Mouse (Mus musculus): Measurements from ENCODE around the gene Mvb12a. TPM values are rescaled to one million over a fixed set of nuclear protein-coding genes. Genes with fewer than 3 reads are reported as not detected.

Gene Mvb12a
- polyA plus RNA-seq, 1 experiment from 2014 or later = 53.4 TPM

GRCm38 (mm10) chr8:71595862-71596261 lies 53.1 kb downstream of the Mvb12a start:
- WGBS = 10% methylated on average over 27 of the region's 27 CpGs
- ATAC-seq (ENCODE audit: insufficient number of reproducible peaks, low FRiP score) = peak; percentile 30; the same call in 1 of the 2 replicates
- Histone ChIP-seq H3K9ac (no peak overlapping the region), H3K4me3 (no peak overlapping the region), H3K4me2 (peak overlapping the region; percentile 11; the same call in 1 of the 2 replicates), H3K4me1 (replicated peaks) (peaks cover 28% of the 10 kb centered on the region), H3K27me3 (replicated peaks) (peaks cover 25% of the 10 kb centered on the region), H3K9me3 (replicated peaks) (no peaks in the 10 kb centered on the region), H3K36me3 (peaks cover 4% of the 10 kb centered on the region), H3K27ac (ENCODE audit: poor library complexity, severe bottlenecking) (no peak overlapping the region)

GRCm38 (mm10) chr8:71596384-71596783 lies 53.7 kb downstream of the Mvb12a start:
- WGBS = 50% methylated on average over 6 of the region's 6 CpGs

GRCm38 (mm10) chr8:71596798-71597197 lies 54.1 kb downstream of the Mvb12a start:
- ATAC-seq (ENCODE audit: insufficient number of reproducible peaks, low FRiP score) = no peak
- Histone ChIP-seq H3K27ac (ENCODE audit: poor library complexity, severe bottlenecking) (no peak overlapping the region), H3K9ac (no peak overlapping the region), H3K27me3 (replicated peaks) (peaks cover 32% of the 10 kb centered on the region), H3K4me1 (replicated peaks) (peaks cover 24% of the 10 kb centered on the region), H3K4me2 (no peak overlapping the region), H3K36me3 (peaks cover 4% of the 10 kb centered on the region), H3K4me3 (no peak overlapping the region), H3K9me3 (replicated peaks) (no peaks in the 10 kb centered on the region)
- whole genome bisulfite sequencing = 81% methylated on average over 4 of the region's 4 CpGs

More at GRCm38 (mm10) chr8:71596384-71596783, 53.7 kb downstream of the Mvb12a start:
- no peak overlapping the region for H3K4me3 ChIP-seq
- H3K9ac ChIP-seq = no peak overlapping the region
- peaks cover 4% of the 10 kb centered on the region for H3K36me3 ChIP-seq
- no peaks in the 10 kb centered on the region for H3K9me3 ChIP-seq (replicated peaks)
- no peak overlapping the region for H3K27ac ChIP-seq (ENCODE audit: poor library complexity, severe bottlenecking)
- peaks cover 24% of the 10 kb centered on the region for H3K4me1 ChIP-seq (replicated peaks)
- H3K4me2 ChIP-seq = peak overlapping the region; percentile 11; the same call in 1 of the 2 replicates
- no peak for ATAC-seq (ENCODE audit: insufficient number of reproducible peaks, low FRiP score)
- peaks cover 28% of the 10 kb centered on the region for H3K27me3 ChIP-seq (replicated peaks)

DNA sequence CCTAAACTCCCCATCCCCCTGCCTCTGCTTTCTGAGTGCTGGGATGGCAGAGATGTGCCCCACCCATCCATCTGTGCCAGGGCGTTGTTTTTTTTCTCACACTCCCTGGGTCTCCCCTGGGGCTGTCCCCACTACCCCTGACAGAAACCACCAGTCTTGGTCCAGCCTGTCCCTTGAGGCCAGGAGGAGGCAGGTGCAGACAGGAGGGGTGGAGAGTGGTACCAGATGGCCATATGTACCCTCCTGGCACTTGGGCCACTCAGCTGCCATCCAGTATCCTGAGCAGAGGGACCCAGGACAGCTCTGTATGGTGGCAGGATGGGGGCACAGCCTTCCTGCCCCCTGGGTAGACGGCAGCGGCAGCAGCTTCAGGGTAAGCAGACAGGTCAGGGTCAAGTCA lies 54.7 kb downstream of the Mvb12a start, which contains the start of gene Fam129c:
Gene Fam129c (plus strand): TSS at position 198 of the 400 bp plus-strand sequence.
- ATAC-seq (ENCODE audit: insufficient number of reproducible peaks, low FRiP score) = no peak
- Histone ChIP-seq H3K4me3 (no peak within 1 kb of the TSS), H3K27me3 (replicated peaks) (peaks cover 39% of the 10 kb centered on the region), H3K27ac (ENCODE audit: poor library complexity, severe bottlenecking) (no peak within 1 kb of the TSS), H3K36me3 (peaks cover 4% of the 10 kb centered on the region), H3K4me1 (replicated peaks) (peaks cover 30% of the 10 kb centered on the region), H3K4me2 (no peak within 1 kb of the TSS), H3K9ac (no peak within 1 kb of the TSS), H3K9me3 (replicated peaks) (no peaks in the 10 kb centered on the region)
- WGBS = 86% methylated on average over 3 of the region's 3 CpGs

Other genes with a start within 250 kb of the Mvb12a start
- 68.6 and 69.9 TPM in 2 replicates for gene Use1, start 176.1 kb upstream of the Mvb12a start, polyA plus RNA-seq (2016; fragmentation: Nextera tagmentation; extraction: Ambion mirVana)
- 5.5 and 5.7 TPM in 2 replicates for gene Ocel1, start 171.6 kb upstream of the Mvb12a start, polyA plus RNA-seq (2016; fragmentation: Nextera tagmentation; extraction: Ambion mirVana)
- 63.6 and 64.3 TPM in 2 replicates for gene Nr2f6, start 161.0 kb upstream of the Mvb12a start, polyA plus RNA-seq (2016; fragmentation: Nextera tagmentation; extraction: Ambion mirVana)
- 4.8 and 6.1 TPM in 2 replicates for gene Ushbp1, start 147.1 kb upstream of the Mvb12a start, polyA plus RNA-seq (2016; fragmentation: Nextera tagmentation; extraction: Ambion mirVana)
- 77.6 and 94.2 TPM in 2 replicates for gene Babam1, start 146.1 kb upstream of the Mvb12a start, polyA plus RNA-seq (2016; fragmentation: Nextera tagmentation; extraction: Ambion mirVana)
- gene Ankle1, start 136.9 kb upstream of the Mvb12a start, polyA plus RNA-seq (2016; fragmentation: Nextera tagmentation; extraction: Ambion mirVana) = 28.8 and 30.2 TPM in 2 replicates
- 35.4 and 36.7 TPM in 2 replicates for gene Abhd8, start 79.3 kb upstream of the Mvb12a start, polyA plus RNA-seq (2016; fragmentation: Nextera tagmentation; extraction: Ambion mirVana)
- 172 and 175 TPM in 2 replicates for gene Mrpl34, start 78.0 kb upstream of the Mvb12a start, polyA plus RNA-seq (2016; fragmentation: Nextera tagmentation; extraction: Ambion mirVana)
- 85.4 and 89.9 TPM in 2 replicates for gene Dda1, start 73.7 kb upstream of the Mvb12a start, polyA plus RNA-seq (2016; fragmentation: Nextera tagmentation; extraction: Ambion mirVana)
- 2.7 and 3.8 TPM in 2 replicates for gene Ano8, start 57.0 kb upstream of the Mvb12a start, polyA plus RNA-seq (2016; fragmentation: Nextera tagmentation; extraction: Ambion mirVana)
- gene Gtpbp3, start 54.8 kb upstream of the Mvb12a start, polyA plus RNA-seq (2016; fragmentation: Nextera tagmentation; extraction: Ambion mirVana) = 11.6 and 12.8 TPM in 2 replicates
- gene Plvap, start 31.2 kb upstream of the Mvb12a start, polyA plus RNA-seq (2016; fragmentation: Nextera tagmentation; extraction: Ambion mirVana) = 184 and 202 TPM in 2 replicates
- gene Ccdc194, start 17.2 kb upstream of the Mvb12a start, polyA plus RNA-seq (2016; fragmentation: Nextera tagmentation; extraction: Ambion mirVana) = 0.83 and 1.4 TPM in 2 replicates
- gene Bst2, start 5.5 kb upstream of the Mvb12a start, polyA plus RNA-seq (2016; fragmentation: Nextera tagmentation; extraction: Ambion mirVana) = 25.6 and 28.8 TPM in 2 replicates
- 0.28 and 0.58 TPM in 2 replicates for gene Tmem221, start 15.9 kb downstream of the Mvb12a start, polyA plus RNA-seq (2016; fragmentation: Nextera tagmentation; extraction: Ambion mirVana)
- not detected in 2 replicates for gene Nxnl1, start 23.7 kb downstream of the Mvb12a start, polyA plus RNA-seq (2016; fragmentation: Nextera tagmentation; extraction: Ambion mirVana)
- gene Slc27a1, start 26.0 kb downstream of the Mvb12a start, polyA plus RNA-seq (2016; fragmentation: Nextera tagmentation; extraction: Ambion mirVana) = 21.2 and 22.6 TPM in 2 replicates
- 178 and 179 TPM in 2 replicates for gene Pgls, start 49.3 kb downstream of the Mvb12a start, polyA plus RNA-seq (2016; fragmentation: Nextera tagmentation; extraction: Ambion mirVana)
- 2.2 and 2.4 TPM in 2 replicates for gene Fam129c, start 54.7 kb downstream of the Mvb12a start, polyA plus RNA-seq (2016; fragmentation: Nextera tagmentation; extraction: Ambion mirVana)
- 60.7 and 61.4 TPM in 2 replicates for gene Colgalt1, start 68.1 kb downstream of the Mvb12a start, polyA plus RNA-seq (2016; fragmentation: Nextera tagmentation; extraction: Ambion mirVana)
- 0.47 and 0.64 TPM in 2 replicates for gene Unc13a, start 128.8 kb downstream of the Mvb12a start, polyA plus RNA-seq (2016; fragmentation: Nextera tagmentation; extraction: Ambion mirVana)
- gene Jak3, start 133.4 kb downstream of the Mvb12a start, polyA plus RNA-seq (2016; fragmentation: Nextera tagmentation; extraction: Ambion mirVana) = 10.6 and 11.8 TPM in 2 replicates
- 2.0 and 2.4 TPM in 2 replicates for gene Insl3, start 146.3 kb downstream of the Mvb12a start, polyA plus RNA-seq (2016; fragmentation: Nextera tagmentation; extraction: Ambion mirVana)
- 3.4 and 3.7 TPM in 2 replicates for gene B3gnt3, start 158.9 kb downstream of the Mvb12a start, polyA plus RNA-seq (2016; fragmentation: Nextera tagmentation; extraction: Ambion mirVana)
- gene Fcho1, start 182.8 kb downstream of the Mvb12a start, polyA plus RNA-seq (2016; fragmentation: Nextera tagmentation; extraction: Ambion mirVana) = 1.6 and 2.1 TPM in 2 replicates

Measured in heart, embryonic 12.5 days (tissue).